Mouse (Mus musculus) CH12.LX (cell line): ENCODE results near the gene Serpinf2. TPM values are rescaled to one million over a fixed set of nuclear protein-coding genes. Genes with fewer than 3 reads are reported as not detected.

Experiments
- DNase-seq: peaks from one replicate; pipeline ENCODE4 v3.0.0-alpha.2; 2013; ENCODE audit errors: extremely low read depth
- H3K27ac ChIP-seq: 2 replicates; pipeline ENCODE4 v1.5.1; 2012; ENCODE audit warnings: low read depth, mild to moderate bottlenecking, control low read depth, moderate library complexity; ENCODE audit not compliant: insufficient read depth
- H3K27me3 ChIP-seq: replicated peaks from 2 replicates; pipeline ENCODE3; 2012; ENCODE audit warnings: inconsistent platforms
- H3K36me3 ChIP-seq, 2 experiments: replicated peaks in 1 of 2; 2 replicates each; pipeline versions ENCODE3 to v1.6.1; 2012; ENCODE audit warnings: inconsistent platforms in 1 of 2, low read length in 1 of 2, mild to moderate bottlenecking in 1 of 2, mixed read lengths in 1 of 2, moderate library complexity in 1 of 2; ENCODE audit not compliant: control insufficient read depth in 1 of 2, insufficient read depth in 1 of 2
- H3K4me1 ChIP-seq, 2 experiments: 2 replicates each; pipeline ENCODE4 v1.6.1; 2012; ENCODE audit warnings: inconsistent platforms in 1 of 2, moderate library complexity in 1 of 2; ENCODE audit not compliant: insufficient read depth in 2 of 2, control insufficient read depth in 1 of 2
- H3K4me2 ChIP-seq: 2 replicates; pipeline ENCODE4 v1.6.1; 2012; ENCODE audit warnings: low read depth, mild to moderate bottlenecking, control low read depth; ENCODE audit not compliant: poor library complexity, insufficient read depth, severe bottlenecking
- H3K4me3 ChIP-seq, 3 experiments: fragments of 150-350 bp in 1 of 3; sonication (generic) in 1 of 3; replicated peaks in 1 of 3; 2 replicates each; pipeline versions ENCODE3 to v1.5.1; 2011 to 2012; ENCODE audit warnings: low read depth in 2 of 3, low read length in 2 of 3, mild to moderate bottlenecking in 2 of 3, moderate library complexity in 2 of 3, control low read depth in 1 of 3, improper control_type of control experiment in 1 of 3, inconsistent platforms in 1 of 3, mixed read lengths in 1 of 3; ENCODE audit not compliant: poor library complexity in 1 of 3
- H3K79me2 ChIP-seq: replicated peaks from 2 replicates; pipeline ENCODE4 v1.6.1; 2012; ENCODE audit warnings: mild to moderate bottlenecking, moderate library complexity; ENCODE audit not compliant: control insufficient read depth, poor library complexity, insufficient read depth, severe bottlenecking; ENCODE audit errors: extremely low read depth
- H3K9ac ChIP-seq: 2 replicates; pipeline ENCODE4 v1.6.1; 2012; ENCODE audit warnings: low read depth, mild to moderate bottlenecking, control low read depth, moderate library complexity; ENCODE audit not compliant: insufficient read depth
- H3K9me3 ChIP-seq: replicated peaks from 2 replicates; pipeline ENCODE3; 2012; ENCODE audit warnings: low read length, inconsistent platforms, mixed read lengths
- BHLHE40 ChIP-seq: IDR thresholded peaks from 2 replicates; pipeline ENCODE4 v1.6.1; 2011; ENCODE audit warnings: mild to moderate bottlenecking, low read depth, low read length, improper control_type of control experiment
- CHD2 ChIP-seq: IDR thresholded peaks from 2 replicates; pipeline ENCODE4 v1.6.1; 2011; ENCODE audit warnings: low read length, improper control_type of control experiment
- CTCF ChIP-seq, 2 experiments: IDR thresholded peaks in 1 of 2; conservative IDR thresholded peaks in 1 of 2; 2 replicates each; pipeline ENCODE4 v1.5.1; 2011 to 2012; ENCODE audit warnings: low read depth in 2 of 2, low read length in 2 of 2, improper control_type of control experiment in 1 of 2, inconsistent platforms in 1 of 2, mild to moderate bottlenecking in 1 of 2, moderate library complexity in 1 of 2
- E2F4 ChIP-seq: IDR thresholded peaks from 2 replicates; pipeline ENCODE4 v1.6.1; 2011; ENCODE audit warnings: low read depth, low read length, improper control_type of control experiment; ENCODE audit not compliant: insufficient replicate concordance
- ELF1 ChIP-seq: IDR thresholded peaks from 2 replicates; pipeline ENCODE4 v1.6.1; 2014; ENCODE audit warnings: low read depth, mild to moderate bottlenecking, inconsistent platforms, low read length, improper control_type of control experiment
- ETS1 ChIP-seq: conservative IDR thresholded peaks from 2 replicates; pipeline ENCODE4 v1.6.1; 2012; ENCODE audit warnings: low read depth, mild to moderate bottlenecking, inconsistent platforms, low read length, improper control_type of control experiment, moderate library complexity
- GABPA ChIP-seq: IDR thresholded peaks from 2 replicates; pipeline ENCODE4 v1.6.1; 2012; ENCODE audit warnings: low read depth, low read length, improper control_type of control experiment, inconsistent platforms; ENCODE audit not compliant: insufficient replicate concordance
- IRF4 ChIP-seq: IDR thresholded peaks from 2 replicates; pipeline ENCODE4 v1.6.1; 2014; ENCODE audit warnings: low read depth, mild to moderate bottlenecking, inconsistent platforms, low read length, improper control_type of control experiment
- JUND ChIP-seq: conservative IDR thresholded peaks from 2 replicates; pipeline ENCODE4 v1.6.1; 2011; ENCODE audit warnings: low read depth, low read length, improper control_type of control experiment
- KAT2A ChIP-seq: IDR thresholded peaks from 2 replicates; pipeline ENCODE4 v1.6.1; 2012; ENCODE audit warnings: low read length, improper control_type of control experiment, inconsistent platforms; ENCODE audit not compliant: insufficient replicate concordance
- MAX ChIP-seq: IDR thresholded peaks from 2 replicates; pipeline ENCODE4 v1.6.1; 2011; ENCODE audit warnings: low read length, improper control_type of control experiment
- MAZ ChIP-seq: IDR thresholded peaks from 2 replicates; pipeline ENCODE4 v1.6.1; 2012; ENCODE audit warnings: low read depth, mild to moderate bottlenecking, inconsistent platforms, low read length, improper control_type of control experiment, moderate library complexity
- MEF2A ChIP-seq: IDR thresholded peaks from 2 replicates; pipeline ENCODE4 v1.6.1; 2014; ENCODE audit warnings: low read depth, mild to moderate bottlenecking, inconsistent platforms, low read length, improper control_type of control experiment, borderline replicate concordance
- MYC ChIP-seq: IDR thresholded peaks from 2 replicates; pipeline ENCODE4 v1.6.1; 2011; ENCODE audit warnings: low read depth, mild to moderate bottlenecking, improper control_type of control experiment, low read length
- NELFE ChIP-seq: IDR thresholded peaks from 2 replicates; pipeline ENCODE4 v1.6.1; 2011; ENCODE audit warnings: low read depth, low read length, improper control_type of control experiment
- NRF1 ChIP-seq: IDR thresholded peaks from 2 replicates; pipeline ENCODE4 v1.6.1; 2014; ENCODE audit warnings: low read depth, mild to moderate bottlenecking, inconsistent platforms, low read length, improper control_type of control experiment, moderate library complexity
- RAD21 ChIP-seq: IDR thresholded peaks from 2 replicates; pipeline ENCODE4 v1.6.1; 2011; ENCODE audit warnings: low read depth, mild to moderate bottlenecking, low read length, improper control_type of control experiment, moderate library complexity
- RCOR1 ChIP-seq: conservative IDR thresholded peaks from 2 replicates; pipeline ENCODE4 v1.6.1; 2012; ENCODE audit warnings: low read depth, mild to moderate bottlenecking, inconsistent platforms, low read length, improper control_type of control experiment
- SIN3A ChIP-seq: IDR thresholded peaks from 2 replicates; pipeline ENCODE4 v1.6.1; 2012; ENCODE audit warnings: low read length, improper control_type of control experiment, inconsistent platforms
- SMC3 ChIP-seq: IDR thresholded peaks from 2 replicates; pipeline ENCODE4 v1.6.1; 2011; ENCODE audit warnings: low read depth, low read length, improper control_type of control experiment
- TBP ChIP-seq: conservative IDR thresholded peaks from 2 replicates; pipeline ENCODE4 v1.6.1; 2011; ENCODE audit warnings: low read depth, low read length, improper control_type of control experiment
- TCF12 ChIP-seq: IDR thresholded peaks from 2 replicates; pipeline ENCODE4 v1.6.1; 2014; ENCODE audit warnings: low read depth, mild to moderate bottlenecking, inconsistent platforms, low read length, improper control_type of control experiment
- UBTF ChIP-seq: IDR thresholded peaks from 2 replicates; pipeline ENCODE4 v1.6.1; 2012; ENCODE audit warnings: low read depth, mild to moderate bottlenecking, inconsistent platforms, low read length, improper control_type of control experiment, moderate library complexity
- USF1 ChIP-seq: IDR thresholded peaks from 2 replicates; pipeline ENCODE4 v1.6.1; 2014; ENCODE audit warnings: low read depth, mild to moderate bottlenecking, inconsistent platforms, low read length, improper control_type of control experiment
- USF2 ChIP-seq: conservative IDR thresholded peaks from 2 replicates; pipeline ENCODE4 v1.6.1; 2011; ENCODE audit warnings: low read depth, low read length, improper control_type of control experiment
- ZC3H11A ChIP-seq: IDR thresholded peaks from 2 replicates; pipeline ENCODE4 v1.6.1; 2012; ENCODE audit warnings: low read depth, mild to moderate bottlenecking, inconsistent platforms, low read length, improper control_type of control experiment
- ZMIZ1 ChIP-seq: IDR thresholded peaks from 2 replicates; pipeline ENCODE4 v1.6.1; 2012; ENCODE audit warnings: low read depth, mild to moderate bottlenecking, inconsistent platforms, low read length, improper control_type of control experiment
- ZNF384 ChIP-seq: IDR thresholded peaks from 2 replicates; pipeline ENCODE4 v1.6.1; 2012; ENCODE audit warnings: low read depth, low read length, improper control_type of control experiment, inconsistent platforms
- dilution Hi-C: fragments of 300-500 bp; cut with MboI; formaldehyde crosslinking; loops from 2 replicates; pipeline ENCODE4 v1.14.3; 2020; ENCODE audit warnings: low sequenced_read_pairs; ENCODE audit not compliant: extremely low pct_unique_long_range_greater_than_20kb, extremely low pct_ligation_motif_present
- in situ Hi-C: fragments of 300-500 bp; cut with MboI; formaldehyde crosslinking; loops from 3 replicates; pipeline ENCODE4 v1.14.3; 2019; ENCODE audit warnings: low sequenced_read_pairs, low pct_ligation_motif_present, low pct_unique_long_range_greater_than_20kb, mixed read lengths
- polyA plus RNA-seq: library from polyadenylated mRNA; unstranded; fragments of >175 nt; gene quantifications from 2 replicates; pipeline ENCODE4 v1.2.1, GENCODE M21; 2012; ENCODE audit warnings: low read depth; ENCODE audit not compliant: insufficient read length
- total RNA-seq, 2 experiments: library from RNA; depleted of rRNA; stranded (reverse); fragments of 300-350 nt in 1 of 2; fragments of >200 nt in 1 of 2; gene quantifications; 2 replicates each; pipeline ENCODE4 v1.2.3; 2012 to 2014

Serpinf2 gene
- total and polyA plus RNA-seq, 3 experiments, result 0.08 to 0.26 TPM; not detected in 1

DNA sequence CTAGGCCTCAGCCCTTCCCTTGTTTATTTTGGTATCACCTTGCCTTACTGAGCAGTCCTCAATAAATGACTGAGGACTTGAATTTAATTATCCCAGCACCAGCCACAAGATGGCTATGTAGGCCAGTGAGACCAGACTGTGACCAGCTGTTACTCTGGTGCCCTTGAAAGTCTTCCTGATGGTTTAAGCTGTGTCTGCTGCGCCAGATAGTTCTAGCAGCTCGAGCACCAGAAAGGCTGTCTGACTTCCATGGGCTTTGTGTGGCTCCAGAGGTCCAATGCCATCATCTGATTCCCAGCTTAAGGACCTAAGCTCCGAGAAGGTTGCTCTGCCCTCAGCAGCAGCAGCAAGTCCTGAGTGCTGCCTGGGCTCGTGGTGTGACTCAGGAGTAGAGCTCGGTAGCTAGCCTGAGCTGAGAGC is 37.1 kb downstream of the Serpinf2 start:
- Histone ChIP-seq H3K27ac (no peak overlapping the region), H3K9me3 (no peaks in the 10 kb centered on the region), H3K79me2 (no peaks in the 10 kb centered on the region), H3K9ac (no peak overlapping the region), H3K36me3 (peaks cover 20 to 71% of the 10 kb centered on the region in 2 experiments), H3K4me3 (no peak overlapping the region), H3K4me2 (no peak overlapping the region), H3K27me3 (no peaks in the 10 kb centered on the region), H3K4me1 (peaks cover 0 to 45% of the 10 kb centered on the region in 2 experiments; a peak in 2 of 4 replicates)
- peak; percentile 78 for DNase-seq
- no peak for TF ChIP-seq MEF2A
- TF ChIP-seq ELF1, result 0 out of 2 replicates have a peak, but pooled peaks have one; percentile 20
- peak; percentile 65 for TF ChIP-seq ZC3H11A
- TF ChIP-seq MAX, result no peak
- TF ChIP-seq KAT2A, result no peak
- peak; percentile 92 for TF ChIP-seq SMC3
- peak; percentile 76 for TF ChIP-seq SIN3A
- TF ChIP-seq CTCF (conservative IDR thresholded peaks at IDR 0.05 in 1 of 2, IDR thresholded peaks at IDR 0.05 in 1 of 2; ENCODE audit: low read depth in 2 of 2, low read length in 2 of 2), result peak; percentile 48 to 94; a peak in 3 of 4 replicates
- TF ChIP-seq IRF4, result peak; percentile 8; the same call in 1 of the 2 replicates
- TF ChIP-seq RAD21, result peak; percentile 95
- in situ Hi-C loops (no loop called here), dilution Hi-C loops (no loop called here)

DNA sequence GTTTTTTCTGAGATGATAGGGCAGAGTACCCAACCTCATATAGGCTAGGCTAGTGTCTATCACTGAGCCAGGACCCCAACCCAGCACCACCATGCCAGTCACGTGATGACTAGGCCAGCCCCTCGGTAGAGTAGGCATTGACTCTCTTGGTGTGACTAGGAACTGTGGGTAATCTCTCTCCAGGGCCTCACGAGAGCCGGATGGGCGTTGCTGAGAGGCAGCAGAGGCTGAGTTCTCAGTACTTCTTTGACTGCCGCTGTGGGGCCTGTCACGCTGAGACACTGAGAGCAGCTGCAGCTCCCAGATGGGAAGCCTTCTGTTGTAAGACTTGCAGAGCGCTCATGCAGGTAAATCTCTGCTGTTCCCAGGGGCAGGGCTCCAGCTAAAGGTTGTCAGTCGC is 39.3 kb downstream of the Serpinf2 start:
- no peak overlapping the region for H3K27ac ChIP-seq
- H3K4me1 ChIP-seq, result peaks cover 0 to 56% of the 10 kb centered on the region in 2 experiments; a peak in 3 of 4 replicates
- no peaks in the 10 kb centered on the region for H3K27me3 ChIP-seq
- no peaks in the 10 kb centered on the region for H3K79me2 ChIP-seq
- H3K9me3 ChIP-seq, result no peaks in the 10 kb centered on the region
- in situ Hi-C loops (no loop called here), dilution Hi-C loops (no loop called here)
- H3K9ac ChIP-seq, result no peak overlapping the region
- peak overlapping the region in 1 of 3 experiments; percentile 28 for H3K4me3 ChIP-seq
- H3K36me3 ChIP-seq, result peaks cover 17 to 60% of the 10 kb centered on the region in 2 experiments
- H3K4me2 ChIP-seq, result no peak overlapping the region
- DNase-seq, result peak; percentile 59
- TF ChIP-seq CTCF (conservative IDR thresholded peaks at IDR 0.05 in 1 of 2, IDR thresholded peaks at IDR 0.05 in 1 of 2; ENCODE audit: low read depth in 2 of 2, low read length in 2 of 2), result no peak
- TF ChIP-seq MAZ, result no peak
- TF ChIP-seq IRF4, result no peak
- TF ChIP-seq ZNF384, result no peak
- no peak for TF ChIP-seq E2F4
- no peak for TF ChIP-seq SMC3
- peak; percentile 18; the same call in 1 of the 2 replicates for TF ChIP-seq USF2
- TF ChIP-seq JUND, result no peak
- no peak for TF ChIP-seq ETS1
- 0 out of 2 replicates have a peak, but pooled peaks have one; percentile 11 for TF ChIP-seq NELFE
- no peak for TF ChIP-seq TBP
- TF ChIP-seq GABPA, result no peak
- TF ChIP-seq MEF2A, result no peak
- TF ChIP-seq ZMIZ1, result no peak
- no peak for TF ChIP-seq SIN3A
- peak; percentile 60; the same call in 1 of the 2 replicates for TF ChIP-seq USF1
- TF ChIP-seq UBTF, result no peak
- TF ChIP-seq RCOR1, result no peak
- TF ChIP-seq MYC, result no peak
- no peak for TF ChIP-seq CHD2
- no peak for TF ChIP-seq MAX
- TF ChIP-seq BHLHE40, result peak; percentile 27; the same call in 1 of the 2 replicates
- TF ChIP-seq NRF1, result no peak
- TF ChIP-seq RAD21, result no peak
- TF ChIP-seq TCF12, result no peak
